Mouse (Mus musculus) neutrophil, adult 59 days (primary cell): ENCODE results near the gene Krt28. TPM values are rescaled to one million over a fixed set of nuclear protein-coding genes. Genes with fewer than 3 reads are reported as not detected.

Experiments used
- total RNA-seq, 2 experiments: library from RNA; stranded (reverse); gene quantifications; 1 replicate in 1 of 2; 2 replicates in 1 of 2; pipeline ENCODE4 v1.2.4; 2023

The Krt28 gene
- total RNA-seq, result not detected

GRCm38 (mm10) chr11:99374803-99375202 lies at the start of gene Krt28:
Gene Krt28, minus strand, starts transcription at chr11:99374903.

GRCm38 (mm10) chr11:99422159-99422558 lies 47.5 kb upstream of the Krt28 start, which contains the start of gene Krt12:
Gene Krt12, minus strand, starts transcription at chr11:99422259.

DNA sequence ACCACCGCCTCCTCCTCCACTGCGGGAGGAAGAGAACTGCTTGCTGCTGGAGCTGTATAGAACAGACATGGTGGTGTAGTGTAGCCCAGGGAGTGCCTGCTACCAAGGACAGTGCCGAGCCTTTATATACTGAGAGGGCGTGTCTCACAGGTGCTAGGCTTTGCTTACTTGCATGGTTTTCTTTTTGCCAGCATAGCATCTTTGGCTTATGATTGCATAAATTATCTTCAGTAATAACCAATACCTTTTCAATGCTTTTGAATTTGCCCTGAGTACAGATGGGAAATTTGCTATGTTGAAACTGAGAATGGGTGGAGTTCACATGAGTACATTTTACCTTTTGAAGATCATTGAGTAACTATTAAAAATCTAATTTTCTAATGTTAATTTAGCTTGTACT lies 14.6 kb upstream of the Krt28 start, which contains the start of gene Krt10:
TSS of gene Krt10 (minus strand) at position 101 of the 400 bp plus-strand sequence.

GRCm38 (mm10) chr11:99351004-99351403 lies 23.7 kb downstream of the Krt28 start, which contains the start of gene Krt27:
Gene Krt27, minus strand, starts transcription at chr11:99351104.

GRCm38 (mm10) chr11:99337866-99338265 lies 36.8 kb downstream of the Krt28 start, which contains the start of gene Krt26:
Gene Krt26, minus strand, starts transcription at chr11:99337966.

DNA sequence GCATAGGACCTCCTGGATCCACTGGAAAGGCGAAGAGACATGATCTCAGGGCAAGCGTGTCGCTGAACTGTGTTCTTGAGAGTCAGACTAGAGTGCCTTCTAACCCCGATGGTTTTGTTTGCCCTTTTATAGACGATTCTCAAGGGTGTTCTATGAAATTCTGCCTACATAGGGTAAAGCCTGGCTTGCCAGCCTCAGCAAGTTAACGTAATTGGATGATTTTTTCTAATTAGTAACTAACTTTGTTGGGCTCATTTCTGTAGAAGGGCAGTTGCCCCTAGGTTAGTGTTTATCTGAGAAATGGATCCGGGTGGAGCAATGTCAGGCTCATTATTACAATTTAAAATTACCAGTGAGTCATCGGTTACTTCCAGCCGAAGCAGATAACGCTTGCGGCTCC lies 51.9 kb downstream of the Krt28 start, which contains the start of gene Krt25:
TSS of gene Krt25 (minus strand) at position 101 of the 400 bp plus-strand sequence.

Other genes starting within 250 kb of the Krt28 start
- gene Ccr7, start 219.8 kb downstream of the Krt28 start, total RNA-seq, result 1 to 10 TPM in 1 of 2 experiments, under 1 TPM in 1; 0.87 to 2.5 TPM
- gene Smarce1, start 143.9 kb downstream of the Krt28 start, total RNA-seq, result 10 to 100 TPM; 51.9 to 62.5 TPM
- gene Krt222, start 130.8 kb downstream of the Krt28 start, total RNA-seq, result not detected
- gene Krt24, start 89.6 kb downstream of the Krt28 start, total RNA-seq, result not detected
- gene Krt25, start 52.0 kb downstream of the Krt28 start, total RNA-seq, result not detected
- not detected for gene Krt26, start 36.9 kb downstream of the Krt28 start, total RNA-seq
- gene Krt27, start 23.8 kb downstream of the Krt28 start, total RNA-seq, result not detected
- gene Krt10, start 14.5 kb upstream of the Krt28 start, total RNA-seq, result not detected
- not detected for gene Krt12, start 47.4 kb upstream of the Krt28 start, total RNA-seq
- not detected for gene Krt20, start 63.2 kb upstream of the Krt28 start, total RNA-seq
- not detected for gene Krt23, start 118.2 kb upstream of the Krt28 start, total RNA-seq
- gene Krt39, start 146.4 kb upstream of the Krt28 start, total RNA-seq, result not detected
- not detected for gene Krt40, start 168.3 kb upstream of the Krt28 start, total RNA-seq
- not detected for gene Krtap3-3, start 176.0 kb upstream of the Krt28 start, total RNA-seq
- not detected for gene Krtap3-2, start 181.9 kb upstream of the Krt28 start, total RNA-seq
- not detected for gene Gm11939, start 184.6 kb upstream of the Krt28 start, total RNA-seq
- not detected for gene Krtap3-1, start 191.7 kb upstream of the Krt28 start, total RNA-seq
- gene Krtap1-5, start 206.1 kb upstream of the Krt28 start, total RNA-seq, result not detected
- gene Krtap1-4, start 208.8 kb upstream of the Krt28 start, total RNA-seq, result not detected
- not detected for gene Krtap1-3, start 216.4 kb upstream of the Krt28 start, total RNA-seq
- gene Krtap9-3, start 223.2 kb upstream of the Krt28 start, total RNA-seq, result not detected
- gene Gm11938, start 228.4 kb upstream of the Krt28 start, total RNA-seq, result not detected
- not detected for gene Gm11937, start 235.3 kb upstream of the Krt28 start, total RNA-seq
- gene Krtap2-4, start 239.9 kb upstream of the Krt28 start, total RNA-seq, result not detected
- gene Gm11562, start 245.5 kb upstream of the Krt28 start, total RNA-seq, result not detected